Mouse (Mus musculus): ENCODE data around the gene Sult3a1.
A peak's percentile ranks its signal among the peaks of the same experiment; 100 is the strongest.
"Not testable (repeated sequence)": the region's sequence is repeated elsewhere in the genome, so short reads cannot be mapped to it uniquely, and the experiment has no call there.

Gene Sult3a1

GRCm38 (mm10) chr10:33857421-33857820, at the start of gene Sult3a1:
Gene Sult3a1 (plus strand): TSS chr10:33857721.
- DNase-seq (ENCODE audit: low read depth, low spot score) = no peak

- no peak for DNase-seq (ENCODE audit: low read depth, low spot score)
These were observed 45.7 kb upstream of the Sult3a1 start for GRCm38 (mm10) chr10:33811807-33812206.

GRCm38 (mm10) chr10:33814266-33814665, 43.3 kb upstream of the Sult3a1 start:
- DNase-seq (ENCODE audit: low read depth, low spot score) = no peak

GRCm38 (mm10) chr10:33816923-33817322, 40.6 kb upstream of the Sult3a1 start:
- no peak for DNase-seq (ENCODE audit: low read depth, low spot score)

- no peak for DNase-seq (ENCODE audit: low read depth, low spot score)
These were observed 36.6 kb upstream of the Sult3a1 start for GRCm38 (mm10) chr10:33820892-33821291.

DNA sequence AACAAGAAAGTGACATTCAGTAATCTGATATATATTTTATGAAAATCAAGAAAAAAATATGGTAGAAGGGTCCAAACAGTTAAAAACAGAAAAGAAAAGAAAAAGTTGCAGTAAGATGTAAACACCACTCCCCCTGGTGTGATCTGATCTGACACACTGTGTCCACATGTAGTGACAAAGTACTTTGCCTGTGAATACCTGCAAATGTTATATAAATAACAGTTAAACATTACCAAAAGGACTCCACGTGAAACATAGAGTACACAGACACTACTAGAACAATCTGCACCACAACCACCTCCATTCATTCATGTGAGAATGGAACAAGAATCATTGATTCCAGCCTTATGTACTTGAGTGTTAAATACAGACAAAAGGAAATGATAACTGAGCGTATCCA, 8.5 kb downstream of the Sult3a1 start:
- DNase-seq (ENCODE audit: low read depth, low spot score) = no peak

DNA sequence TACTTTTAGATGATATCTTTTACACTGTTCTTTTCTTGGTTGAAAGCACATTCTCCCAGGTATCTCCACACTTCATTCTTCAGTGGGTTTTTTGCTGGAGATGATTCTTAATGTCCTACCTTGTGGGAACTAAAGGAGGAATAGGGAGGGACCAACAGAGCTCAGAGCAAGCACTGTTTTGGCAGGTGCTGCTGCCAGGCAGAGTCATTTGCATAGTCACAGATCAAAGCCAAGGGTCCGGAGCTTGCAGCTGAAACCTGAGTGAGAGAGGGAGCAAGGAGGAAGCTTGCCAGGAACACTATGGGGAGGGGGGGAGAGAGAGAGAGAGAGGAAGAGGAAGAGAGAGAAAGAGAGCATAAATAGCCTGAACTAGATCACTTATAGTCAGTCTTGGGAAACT, 12.9 kb downstream of the Sult3a1 start:
- no peak for DNase-seq (ENCODE audit: low read depth, low spot score)

DNA sequence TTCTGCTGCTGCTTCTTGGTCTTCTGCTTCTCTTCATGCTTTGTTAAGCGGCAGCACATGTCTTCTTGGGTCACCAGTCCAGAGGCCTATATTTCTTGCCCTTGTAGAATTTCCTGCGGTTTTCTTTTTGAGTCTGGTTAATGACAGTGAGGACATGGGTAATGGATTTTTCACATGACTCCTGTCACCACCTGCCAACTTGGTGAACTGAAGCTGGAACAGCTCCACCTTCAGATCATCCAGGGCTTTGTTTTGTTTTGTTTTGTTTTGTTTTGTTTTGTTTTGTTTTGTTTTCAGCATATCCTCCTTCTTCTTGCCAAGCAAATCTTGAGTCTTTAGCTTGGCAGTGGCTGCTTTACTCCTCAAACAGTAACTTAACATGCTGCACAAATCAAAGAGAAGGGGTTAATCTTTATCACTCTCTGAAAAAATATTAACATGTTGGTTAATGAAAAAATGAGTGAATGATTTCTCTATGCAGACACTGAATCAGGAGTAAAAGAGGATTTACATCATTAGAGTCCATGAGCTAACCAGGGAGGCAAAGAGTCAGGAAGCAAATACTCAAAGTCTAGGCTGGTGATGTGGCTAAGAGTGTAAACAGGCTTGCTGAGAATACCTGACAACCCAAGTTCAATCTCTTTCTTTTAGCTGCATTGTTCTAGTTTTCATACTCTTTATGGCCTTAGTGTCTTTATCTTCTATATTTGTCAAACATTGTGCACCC, 15.3 kb downstream of the Sult3a1 start:
- no peak for DNase-seq (ENCODE audit: low read depth, low spot score)

DNA sequence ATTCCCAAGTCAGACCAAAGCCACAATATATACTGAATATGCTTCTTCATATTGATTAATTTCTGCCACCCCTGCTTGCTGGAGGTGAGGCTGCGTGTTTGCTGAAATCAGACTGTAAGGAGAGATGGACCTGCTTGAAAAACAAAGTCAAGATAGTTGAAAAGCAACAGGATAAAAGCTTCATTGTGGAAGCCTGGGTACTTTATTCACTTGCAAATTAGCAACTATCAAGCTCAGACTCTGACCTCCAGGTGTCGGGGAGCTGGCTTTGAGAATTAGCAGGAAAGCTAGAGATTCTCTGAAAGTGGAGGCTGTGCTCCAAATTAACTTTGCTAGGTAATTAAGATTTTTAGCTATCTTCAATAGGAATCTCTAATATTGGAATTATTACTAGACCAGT, 24.9 kb downstream of the Sult3a1 start:
- DNase-seq (ENCODE audit: low read depth, low spot score) = not testable (repeated sequence)

- not testable (repeated sequence) for DNase-seq (ENCODE audit: low read depth, low spot score)
These were observed 44.0 kb downstream of the Sult3a1 start for GRCm38 (mm10) chr10:33901520-33901919.

- peak; percentile 74 for DNase-seq (ENCODE audit: low read depth, low spot score)
These were observed 47.3 kb downstream of the Sult3a1 start, which contains the start of gene Rsph4a for GRCm38 (mm10) chr10:33904530-33905481. Gene Rsph4a (plus strand): TSS chr10:33905111.

DNA sequence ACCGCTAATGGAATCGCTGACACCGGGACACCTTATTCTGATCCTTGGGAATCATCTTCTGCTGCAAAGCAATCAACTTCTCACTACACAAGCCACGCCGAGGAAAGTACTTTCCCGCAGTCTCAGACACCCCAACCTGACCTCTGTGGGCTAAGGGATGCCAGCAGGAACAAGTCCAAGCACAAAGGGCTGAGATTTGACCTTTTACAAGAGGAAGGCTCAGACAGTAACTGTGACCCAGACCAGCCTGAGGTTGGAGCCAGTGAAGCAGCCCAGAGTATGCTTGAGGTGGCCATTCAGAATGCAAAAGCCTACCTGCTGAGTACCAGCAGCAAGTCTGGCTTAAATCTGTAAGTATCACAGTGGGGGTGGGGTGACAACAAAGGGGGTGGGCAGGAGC, 48.0 kb downstream of the Sult3a1 start:
- no peak for DNase-seq (ENCODE audit: low read depth, low spot score)

Measured in WW6 (cell line).